Mouse (Mus musculus) forebrain, embryonic 14.5 days (tissue): ENCODE results near the gene Zfp672. TPM values are rescaled to one million over a fixed set of nuclear protein-coding genes. Genes with fewer than 3 reads are reported as not detected.
A peak's percentile ranks its signal among the peaks of the same experiment; 100 is the strongest.

Source experiments
- ATAC-seq: fragments of 200-750 bp; cut with Nextera tagmentation; 2 replicates; pipeline ENCODE4 v1.8.0; 2017; ENCODE audit warnings: mild to moderate bottlenecking, moderate library complexity
- DNase-seq: peaks from one replicate; pipeline ENCODE4 v3.0.0-alpha.2; 2015; ENCODE audit warnings: low spot score
- H3K27ac ChIP-seq: fragments of 300-500 bp; sonication (generic); 2 replicates; pipeline ENCODE4 v1.5.1; 2014; ENCODE audit warnings: low read depth, mild to moderate bottlenecking, control low read depth, low read length, moderate library complexity
- H3K27me3 ChIP-seq: fragments of 300-500 bp; sonication (generic); replicated peaks from 2 replicates; pipeline ENCODE4 v1.6.1; 2014; ENCODE audit warnings: low read length, control low read depth, mixed read lengths; ENCODE audit not compliant: control insufficient read depth, insufficient read depth
- H3K36me3 ChIP-seq: fragments of 300-500 bp; sonication (generic); 2 replicates; pipeline ENCODE4 v1.6.1; 2014; ENCODE audit warnings: low read length, control low read depth; ENCODE audit not compliant: control insufficient read depth, insufficient read depth
- H3K4me1 ChIP-seq: fragments of 300-500 bp; sonication (generic); 2 replicates; pipeline ENCODE4 v1.6.1; 2014; ENCODE audit warnings: antibody characterized with exemption, low read length, control low read depth; ENCODE audit not compliant: control insufficient read depth, insufficient read depth
- H3K4me2 ChIP-seq: fragments of 300-500 bp; sonication (generic); 2 replicates; pipeline ENCODE4 v1.6.1; 2014; ENCODE audit warnings: mild to moderate bottlenecking, control low read depth, low read length
- H3K4me3 ChIP-seq: fragments of 300-500 bp; sonication (generic); 2 replicates; pipeline ENCODE4 v1.5.1; 2014; ENCODE audit warnings: low read depth, low read length, control low read depth
- H3K9ac ChIP-seq: fragments of 300-500 bp; sonication (generic); 2 replicates; pipeline ENCODE4 v1.6.1; 2014; ENCODE audit warnings: mild to moderate bottlenecking, low read length, control low read depth, moderate library complexity
- H3K9me3 ChIP-seq: fragments of 300-500 bp; sonication (generic); replicated peaks from 2 replicates; pipeline ENCODE4 v1.6.1; 2016; ENCODE audit warnings: low read length, control low read depth, mixed read lengths; ENCODE audit not compliant: control insufficient read depth
- WGBS: fragments of 180-500 bp; shearing (Covaris S2); extraction: QIAGEN DNeasy Blood & Tissue Kit; methylation state at CpG from one replicate; pipeline ENCODE4 v1.1.7; 2014; 5-methylcytosine and 5-hydroxymethylcytosine counted together
- polyA plus RNA-seq: library from polyadenylated mRNA; unstranded; fragments of >200 nt; fragmentation: Nextera tagmentation; extraction: Ambion mirVana; gene quantifications from 2 replicates; pipeline ENCODE4 v1.2.1, GENCODE M21; 2014

Gene Zfp672
- polyA plus RNA-seq, 1 experiment from 2014 or later = 38.8 TPM

DNA sequence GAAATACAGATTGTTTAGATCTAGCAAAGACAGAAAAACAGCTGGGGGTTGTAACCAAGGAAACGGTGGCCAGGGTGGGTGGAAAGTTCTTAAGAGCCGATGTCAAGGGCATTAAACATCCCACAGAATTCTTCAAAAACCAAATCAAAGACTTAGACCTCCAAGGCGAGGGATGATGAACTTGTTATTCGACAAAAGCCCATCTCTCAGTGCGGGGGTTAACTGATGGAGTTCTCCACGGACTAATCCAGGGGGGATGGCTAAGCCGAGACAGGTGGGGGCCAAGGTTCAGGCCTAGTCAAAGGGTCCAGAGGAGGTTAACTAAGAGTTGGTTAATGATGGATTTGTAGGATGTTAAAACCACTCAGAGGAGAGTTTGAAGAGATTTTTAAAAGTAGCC lies 26.5 kb downstream of the Zfp672 start:
- no peak for ATAC-seq
- H3K36me3 ChIP-seq = no peaks in the 10 kb centered on the region
- H3K4me1 ChIP-seq = peaks cover 14% of the 10 kb centered on the region
- peak overlapping the region; percentile 43 for H3K4me2 ChIP-seq
- H3K4me3 ChIP-seq = 0 out of 2 replicates have a peak overlapping the region, but pooled peaks have one; percentile 6
- no peak overlapping the region for H3K27ac ChIP-seq
- H3K27me3 ChIP-seq = no peaks in the 10 kb centered on the region
- peak overlapping the region; percentile 18; the same call in 1 of the 2 replicates for H3K9ac ChIP-seq
- H3K9me3 ChIP-seq = no peaks in the 10 kb centered on the region
- peak; percentile 17 for DNase-seq
- 12% methylated on average over 7 of the region's 7 CpGs for WGBS

DNA sequence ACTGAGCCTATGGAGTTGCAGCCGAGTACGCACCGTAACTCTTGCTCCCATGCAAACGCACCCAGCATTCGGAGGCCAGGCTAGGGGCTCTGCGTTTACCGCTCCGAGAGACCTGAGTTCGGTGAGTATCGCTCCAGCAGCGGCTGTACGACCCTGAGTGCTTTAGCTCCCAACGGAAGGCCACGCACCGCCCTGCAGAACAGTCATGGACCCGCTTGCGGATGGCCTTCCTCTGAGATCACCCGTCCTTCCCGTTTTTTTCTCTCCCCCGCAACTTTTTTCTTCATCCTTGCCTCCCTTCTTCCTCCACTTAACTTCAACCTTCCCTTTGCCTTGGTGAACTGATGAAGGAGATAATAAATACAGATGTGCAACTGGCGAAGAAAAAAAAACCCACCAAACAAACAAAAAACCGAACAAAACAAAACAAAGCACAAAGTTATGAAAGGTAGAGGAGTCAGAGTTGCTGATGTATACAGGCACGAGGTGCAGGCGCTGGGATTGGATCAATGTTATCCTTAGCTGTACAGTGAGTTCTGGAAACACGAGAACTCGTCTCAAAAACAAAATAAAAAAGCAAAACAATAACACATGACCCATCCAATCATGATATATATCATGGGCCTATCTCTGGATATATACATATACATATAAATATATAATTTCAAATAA lies 27.2 kb downstream of the Zfp672 start:
- H3K9ac ChIP-seq = peak overlapping the region; percentile 64
- WGBS = under 1% methylated on average over 26 of the region's 26 CpGs

DNA sequence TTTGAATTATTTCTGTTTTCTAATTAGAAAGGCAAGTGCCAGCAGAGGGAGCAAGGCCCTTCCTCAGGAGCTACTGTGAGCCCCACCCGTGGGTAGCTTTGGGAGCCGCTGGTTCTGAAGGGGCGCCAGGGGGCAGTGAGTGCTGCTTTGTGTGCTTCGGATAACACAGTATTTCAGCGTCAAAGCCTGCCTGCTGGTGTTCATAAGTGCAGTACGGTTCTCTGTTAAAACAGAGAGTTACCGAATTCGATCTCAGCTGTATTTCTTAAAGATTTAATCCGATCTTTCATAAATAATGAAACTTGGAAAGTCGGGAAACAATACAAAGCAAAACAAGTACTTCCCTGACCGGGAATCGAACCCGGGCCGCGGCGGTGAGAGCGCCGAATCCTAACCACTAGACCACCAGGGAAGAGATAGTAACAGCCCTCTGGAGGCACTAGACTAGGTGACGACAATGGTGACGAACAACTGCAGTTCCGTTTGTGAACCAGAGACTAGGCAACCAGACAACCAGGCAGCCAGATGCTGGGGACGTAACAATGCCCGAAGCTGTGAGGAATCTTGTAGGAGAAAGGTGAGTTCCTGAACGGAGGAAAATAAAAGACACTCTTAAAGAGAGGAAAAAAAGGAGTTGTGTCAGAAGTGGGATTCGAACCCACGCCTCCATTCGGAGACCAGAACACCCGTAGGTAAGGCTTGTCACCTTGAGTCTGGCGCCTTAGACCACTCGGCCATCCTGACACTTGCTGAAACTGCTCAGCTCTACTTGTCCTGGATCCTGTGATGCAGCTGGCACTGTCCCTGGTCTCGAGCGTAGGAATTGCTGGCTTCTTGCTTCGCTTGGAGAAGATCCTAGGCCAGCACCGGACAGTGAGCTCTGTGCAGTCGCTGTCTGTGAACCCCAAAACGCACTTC lies 28.0 kb downstream of the Zfp672 start:
- peak overlapping the region; percentile 86 for H3K27ac ChIP-seq
- ATAC-seq = peak; percentile 91
- under 1% methylated on average over 36 of the region's 36 CpGs for WGBS

More for the DNA sequence above, 27.2 kb downstream of the Zfp672 start:
- Histone ChIP-seq H3K4me2 (peak overlapping the region; percentile 62), H3K36me3 (no peaks in the 10 kb centered on the region), H3K4me3 (peak overlapping the region; percentile 57), H3K9me3 (no peaks in the 10 kb centered on the region), H3K27me3 (no peaks in the 10 kb centered on the region), H3K27ac (peak overlapping the region; percentile 86), H3K4me1 (peaks cover 11% of the 10 kb centered on the region)
- peak; percentile 32 for ATAC-seq
- peak; percentile 43 for DNase-seq

DNA sequence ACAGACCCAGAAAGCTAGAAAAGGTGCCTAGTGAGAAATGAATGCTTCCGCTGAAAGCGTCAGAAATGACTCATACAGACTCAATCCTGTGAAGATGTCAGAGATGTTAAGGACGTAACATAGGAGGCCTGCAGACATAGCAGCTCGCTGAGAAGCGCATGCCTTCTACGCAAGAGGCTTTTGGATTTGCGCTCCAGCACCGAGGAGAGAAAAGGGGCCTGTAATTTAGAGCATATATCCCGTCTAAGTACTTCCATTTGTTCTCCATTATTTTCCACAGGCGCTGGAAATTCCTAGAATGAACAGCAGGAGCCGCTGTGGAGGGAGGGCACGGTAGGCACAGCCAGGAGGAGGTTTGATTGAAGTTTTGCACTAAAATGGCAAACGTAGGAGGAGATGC lies 29.1 kb downstream of the Zfp672 start:
- no peaks in the 10 kb centered on the region for H3K36me3 ChIP-seq
- H3K4me2 ChIP-seq = peak overlapping the region; percentile 62
- 0 out of 2 replicates have a peak overlapping the region, but pooled peaks have one; percentile 58 for H3K27ac ChIP-seq
- H3K9ac ChIP-seq = peak overlapping the region; percentile 43
- ATAC-seq = peak; percentile 33
- 13% methylated on average over 13 of the region's 13 CpGs for WGBS
- peak overlapping the region; percentile 57 for H3K4me3 ChIP-seq
- peak; percentile 81 for DNase-seq
- H3K27me3 ChIP-seq = no peaks in the 10 kb centered on the region
- no peaks in the 10 kb centered on the region for H3K9me3 ChIP-seq
- peaks cover 4% of the 10 kb centered on the region; the same call in 1 of the 2 replicates for H3K4me1 ChIP-seq

More for the DNA sequence above, 28.0 kb downstream of the Zfp672 start:
- Histone ChIP-seq H3K27me3 (no peaks in the 10 kb centered on the region), H3K4me3 (peak overlapping the region; percentile 57), H3K4me2 (peak overlapping the region; percentile 62), H3K9ac (peak overlapping the region; percentile 64), H3K9me3 (no peaks in the 10 kb centered on the region), H3K36me3 (no peaks in the 10 kb centered on the region), H3K4me1 (peaks cover 9% of the 10 kb centered on the region; the same call in 1 of the 2 replicates)
- DNase-seq = peak; percentile 97

DNA sequence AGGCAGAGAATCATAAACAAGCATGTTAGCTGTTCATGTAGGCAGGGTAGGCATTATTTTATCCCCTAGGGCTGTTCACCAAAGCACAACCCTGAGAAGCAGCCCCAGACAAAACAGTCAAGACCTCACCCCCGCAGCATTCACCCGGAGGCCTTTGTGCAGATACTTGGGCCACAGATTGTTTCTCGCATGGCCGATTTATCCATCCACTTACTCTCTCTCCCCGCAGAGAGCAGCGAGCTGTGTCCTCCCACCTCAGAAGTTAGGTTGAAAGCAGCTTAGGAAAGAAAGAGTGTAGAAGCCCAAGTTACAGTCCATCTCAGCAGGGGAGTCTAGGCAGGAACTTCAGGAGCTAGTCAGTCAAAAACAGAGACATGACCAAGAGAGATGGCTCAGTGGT lies 32.7 kb downstream of the Zfp672 start:
- Histone ChIP-seq H3K4me3 (no peak overlapping the region), H3K27ac (no peak overlapping the region), H3K36me3 (no peaks in the 10 kb centered on the region), H3K4me1 (no peaks in the 10 kb centered on the region), H3K27me3 (no peaks in the 10 kb centered on the region), H3K4me2 (no peak overlapping the region), H3K9ac (no peak overlapping the region), H3K9me3 (no peaks in the 10 kb centered on the region)
- no peak for ATAC-seq
- WGBS = 26% methylated on average over 6 of the region's 6 CpGs
- no peak for DNase-seq

DNA sequence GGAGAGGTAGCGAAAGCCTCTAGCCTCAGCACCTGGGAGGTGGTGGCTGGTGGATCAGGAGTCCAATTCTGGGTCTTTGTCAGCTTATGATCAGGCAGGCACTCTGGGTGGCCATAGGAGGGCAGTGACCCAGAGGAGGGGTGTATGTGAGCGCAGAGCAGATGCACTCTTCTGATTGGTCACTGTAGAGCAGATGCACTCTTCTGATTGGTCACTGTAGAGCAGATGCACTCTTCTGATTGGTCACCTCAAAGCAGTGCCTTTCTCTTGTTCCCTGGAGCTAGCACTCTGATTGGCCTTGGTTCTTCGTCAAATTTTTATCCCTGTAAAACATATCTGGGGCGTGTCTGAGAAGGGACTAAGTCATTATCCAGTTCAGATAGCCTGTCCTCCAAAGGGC lies 37.3 kb downstream of the Zfp672 start:
- Histone ChIP-seq H3K4me3 (no peak overlapping the region), H3K4me1 (no peaks in the 10 kb centered on the region), H3K9ac (no peak overlapping the region), H3K36me3 (no peaks in the 10 kb centered on the region), H3K4me2 (no peak overlapping the region), H3K27me3 (no peaks in the 10 kb centered on the region), H3K9me3 (no peaks in the 10 kb centered on the region), H3K27ac (no peak overlapping the region)
- ATAC-seq = no peak
- no peak for DNase-seq
- WGBS = 63% methylated on average over 4 of the region's 4 CpGs

DNA sequence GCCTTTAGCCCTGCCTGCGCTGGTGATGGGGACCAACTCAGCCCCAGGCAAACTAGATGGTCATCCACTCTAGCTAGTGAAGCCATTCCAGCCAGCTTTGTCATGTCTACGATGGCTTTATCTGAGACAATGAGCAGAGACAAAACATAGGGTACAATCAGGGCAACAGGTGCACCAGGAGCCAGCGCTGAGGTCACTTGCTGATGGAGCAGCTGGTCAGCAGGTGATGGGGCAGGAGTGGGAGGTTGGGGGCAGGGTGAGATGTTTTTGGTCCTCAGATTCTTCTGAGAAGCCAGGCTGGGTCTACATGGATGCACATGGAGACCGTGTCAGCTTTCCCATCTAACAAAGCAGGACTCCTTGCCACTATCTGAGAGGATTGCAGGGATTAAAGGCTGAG lies 39.3 kb downstream of the Zfp672 start:
- Histone ChIP-seq H3K4me1 (no peaks in the 10 kb centered on the region), H3K27ac (no peak overlapping the region), H3K36me3 (no peaks in the 10 kb centered on the region), H3K4me2 (no peak overlapping the region), H3K9ac (no peak overlapping the region), H3K9me3 (no peaks in the 10 kb centered on the region), H3K4me3 (no peak overlapping the region), H3K27me3 (no peaks in the 10 kb centered on the region)
- WGBS = 83% methylated on average over 4 of the region's 4 CpGs
- no peak for ATAC-seq
- DNase-seq = no peak

DNA sequence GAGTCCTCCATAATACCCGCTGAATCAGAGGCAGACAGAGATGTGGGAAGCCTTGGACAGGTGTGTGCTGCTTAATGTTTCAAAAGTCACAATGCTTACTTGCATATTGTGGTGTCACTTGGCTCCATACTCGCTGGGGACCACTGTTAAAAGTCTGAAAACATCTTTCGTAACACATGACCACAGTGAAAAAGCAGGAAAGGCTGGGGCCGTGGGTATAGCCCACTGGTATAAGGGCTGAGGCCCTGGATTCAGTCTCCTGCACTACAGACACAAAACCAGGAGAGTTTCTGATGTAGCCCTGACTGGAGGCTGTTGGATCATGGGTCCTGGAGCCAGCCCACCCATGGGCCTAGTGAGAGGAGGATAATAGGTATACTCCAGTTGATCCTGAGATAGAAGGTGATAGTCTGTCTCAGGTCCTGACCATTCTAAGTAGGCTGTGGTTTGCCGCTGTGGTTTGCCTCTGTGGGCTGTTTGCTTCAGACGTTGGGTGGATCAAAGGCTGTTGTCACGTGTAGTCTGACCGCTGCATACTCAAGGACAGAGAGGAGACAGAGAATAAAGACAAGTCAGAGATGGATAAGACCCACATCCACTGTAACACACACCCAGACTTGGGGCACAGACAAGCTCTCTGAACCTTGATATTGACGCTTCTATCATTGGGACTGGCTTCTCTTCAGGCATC lies 40.0 kb downstream of the Zfp672 start:
- Histone ChIP-seq H3K36me3 (no peaks in the 10 kb centered on the region), H3K4me2 (no peak overlapping the region), H3K9ac (no peak overlapping the region), H3K9me3 (no peaks in the 10 kb centered on the region), H3K4me1 (no peaks in the 10 kb centered on the region), H3K27me3 (no peaks in the 10 kb centered on the region), H3K4me3 (no peak overlapping the region), H3K27ac (no peak overlapping the region)
- WGBS = 77% methylated on average over 9 of the region's 9 CpGs
- DNase-seq (no peak), ATAC-seq (no peak)
